Comparison of ENCODE assay signal across 16 mouse cellular contexts in the genomic region with DNA sequence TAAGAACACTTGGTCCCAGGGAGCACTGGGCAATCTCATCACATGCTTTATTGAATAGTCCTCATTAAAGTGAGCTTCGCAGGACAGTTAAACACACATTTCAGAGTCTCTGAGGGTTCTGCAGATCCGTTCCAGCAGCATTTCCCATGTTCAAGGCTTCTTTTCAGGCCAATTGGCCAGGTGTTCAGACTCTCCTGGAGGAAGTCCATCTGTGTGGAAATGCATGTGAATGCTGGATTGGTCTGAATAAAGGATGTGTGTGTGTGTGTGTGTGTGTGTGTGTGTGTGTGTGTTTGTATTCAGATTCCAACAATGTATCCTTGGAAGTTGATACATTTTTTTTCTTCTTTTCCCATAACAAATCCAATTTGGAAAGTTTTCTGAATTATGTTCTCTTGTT.
DNase-seq lines count a peak whose midpoint lies in the region; ATAC-seq and TF ChIP-seq lines count a peak whose summit lies in the region.
"Had no signal": no experiment of that assay in that cellular context is flagged by ENCODE, and none has a peak within 500 bp of the region (broad histone marks: within the 10 kb centered on the region; RNA-seq: fewer than 3 reads in every experiment).

No protein-coding gene starts in this region.

- WGBS in intestine, embryonic 16.5 days = 41% methylated on average over 2 of the region's 2 CpGs
- WGBS in intestine, postnatal 0 days = 55% methylated on average over 2 of the region's 2 CpGs
- WGBS in embryonic facial prominence, embryonic 14.5 days = 46% methylated on average over 2 of the region's 2 CpGs
- WGBS in limb, embryonic 10.5 days = 68% methylated on average over 2 of the region's 2 CpGs

- intact Hi-C loops in heart, postnatal 25 days (cut with DNase I) = no loop called here

- no peak overlapping the region for H3K4me2 ChIP-seq in intestine, embryonic 16.5 days (ENCODE audit: low read depth, low read length)
- no peak overlapping the region for H3K4me2 ChIP-seq in intestine, postnatal 0 days (replicated peaks; ENCODE audit: low read depth)
- H3K4me2 ChIP-seq in embryonic facial prominence, embryonic 14.5 days (ENCODE audit: low read depth, low read length) = no peak overlapping the region
- H3K4me2 ChIP-seq: embryonic facial prominence, embryonic 13.5 days; forebrain, embryonic 13.5 days; hindbrain, embryonic 15.5 days; lung, embryonic 14.5 days had no signal

- H3K27ac ChIP-seq in intestine, embryonic 16.5 days (ENCODE audit: low read length) = no peak overlapping the region
- no peak overlapping the region for H3K27ac ChIP-seq in intestine, postnatal 0 days (ENCODE audit: low read depth, low read length)
- no peak overlapping the region for H3K27ac ChIP-seq in embryonic facial prominence, embryonic 14.5 days (replicated peaks; ENCODE audit: low read depth, low read length)
- no peak overlapping the region; the same call in 1 of the 2 replicates for H3K27ac ChIP-seq in limb, embryonic 10.5 days
- H3K27ac ChIP-seq: embryonic facial prominence, embryonic 13.5 days; forebrain, embryonic 13.5 days; hindbrain, embryonic 15.5 days; kidney, postnatal 0 days; left cerebral cortex, adult 2 months had no signal

- no peak for TF ChIP-seq CTCF in intestine, postnatal 0 days (IDR thresholded peaks at IDR 0.05; ENCODE audit: low read depth)

- H3K4me1 ChIP-seq in intestine, embryonic 16.5 days (ENCODE audit: control insufficient read depth, insufficient read depth, low read length) = peaks cover 4% of the 10 kb centered on the region
- H3K4me1 ChIP-seq in intestine, postnatal 0 days (replicated peaks; ENCODE audit: control insufficient read depth, insufficient read depth, low read length) = no peaks in the 10 kb centered on the region
- peaks cover 26% of the 10 kb centered on the region for H3K4me1 ChIP-seq in embryonic facial prominence, embryonic 14.5 days (ENCODE audit: control insufficient read depth, insufficient read depth, low read length)
- H3K4me1 ChIP-seq in limb, embryonic 10.5 days = peaks cover 26% of the 10 kb centered on the region

- H3K9ac ChIP-seq in intestine, embryonic 16.5 days (ENCODE audit: low read depth, low read length) = no peak overlapping the region
- no peak overlapping the region for H3K9ac ChIP-seq in intestine, postnatal 0 days (ENCODE audit: low read depth, low read length)
- no peak overlapping the region for H3K9ac ChIP-seq in embryonic facial prominence, embryonic 14.5 days (ENCODE audit: low read depth, low read length)
- H3K9ac ChIP-seq: embryonic facial prominence, embryonic 13.5 days; forebrain, embryonic 13.5 days; hindbrain, embryonic 15.5 days; lung, embryonic 14.5 days had no signal

- H3K4me3 ChIP-seq in intestine, embryonic 16.5 days (ENCODE audit: low read length) = no peak overlapping the region
- no peak overlapping the region for H3K4me3 ChIP-seq in intestine, postnatal 0 days (ENCODE audit: low read depth, low read length)
- no peak overlapping the region for H3K4me3 ChIP-seq in embryonic facial prominence, embryonic 14.5 days (ENCODE audit: low read depth, low read length)
- H3K4me3 ChIP-seq in limb, embryonic 10.5 days = no peak overlapping the region
- H3K4me3 ChIP-seq: embryonic facial prominence, embryonic 13.5 days; forebrain, embryonic 13.5 days; hindbrain, embryonic 15.5 days; left cerebral cortex, adult 2 months had no signal

- H3K36me3 ChIP-seq in intestine, embryonic 16.5 days (ENCODE audit: control insufficient read depth, insufficient read depth, low read length) = no peaks in the 10 kb centered on the region
- no peaks in the 10 kb centered on the region for H3K36me3 ChIP-seq in intestine, postnatal 0 days (ENCODE audit: control insufficient read depth, insufficient read depth)
- no peaks in the 10 kb centered on the region for H3K36me3 ChIP-seq in embryonic facial prominence, embryonic 14.5 days (ENCODE audit: control insufficient read depth, insufficient read depth, low read length)
- no peaks in the 10 kb centered on the region for H3K36me3 ChIP-seq in limb, embryonic 10.5 days
- H3K36me3 ChIP-seq: embryonic facial prominence, embryonic 13.5 days; hindbrain, embryonic 15.5 days had no signal

- H3K27me3 ChIP-seq in intestine, embryonic 16.5 days (replicated peaks; ENCODE audit: control insufficient read depth, insufficient read depth, low read length) = no peaks in the 10 kb centered on the region
- H3K27me3 ChIP-seq in intestine, postnatal 0 days (replicated peaks; ENCODE audit: control insufficient read depth, insufficient read depth, low read length) = no peaks in the 10 kb centered on the region
- H3K27me3 ChIP-seq in embryonic facial prominence, embryonic 14.5 days (replicated peaks; ENCODE audit: control insufficient read depth, insufficient read depth, low read length) = no peaks in the 10 kb centered on the region
- no peaks in the 10 kb centered on the region for H3K27me3 ChIP-seq in limb, embryonic 10.5 days (ENCODE audit: low read depth, poor library complexity, severe bottlenecking)
- H3K27me3 ChIP-seq: embryonic facial prominence, embryonic 13.5 days; forebrain, embryonic 13.5 days; hindbrain, embryonic 15.5 days had no signal

- peak; percentile 44; the same call in 1 of the 2 replicates for ATAC-seq in intestine, embryonic 16.5 days
- no peak for ATAC-seq in intestine, postnatal 0 days
- ATAC-seq in embryonic facial prominence, embryonic 14.5 days (ENCODE audit: low read depth) = peak; percentile 58
- ATAC-seq: forebrain, embryonic 13.5 days had no signal

- DNase-seq in heart, adult 11 months = peak; percentile 94
- no peak for DNase-seq in heart, postnatal 25 days (ENCODE audit: low spot score)
- peak; percentile 88 for DNase-seq in embryonic facial prominence, embryonic 14.5 days (ENCODE audit: low spot score)
- peak; percentile 25 for DNase-seq in limb, embryonic 10.5 days (ENCODE audit: low spot score)
- DNase-seq in adrenal gland, adult 8-10 months = no peak
- DNase-seq: gastrocnemius, adult 2 months; liver; lung, embryonic 14.5 days; spleen, adult 18-20 months had no signal

- no peaks in the 10 kb centered on the region for H3K9me3 ChIP-seq in intestine, embryonic 16.5 days (ENCODE audit: control insufficient read depth, low read length)
- H3K9me3 ChIP-seq in intestine, postnatal 0 days (ENCODE audit: control insufficient read depth) = no peaks in the 10 kb centered on the region
- no peaks in the 10 kb centered on the region for H3K9me3 ChIP-seq in embryonic facial prominence, embryonic 14.5 days (ENCODE audit: control insufficient read depth, low read length)
- H3K9me3 ChIP-seq in limb, embryonic 10.5 days (replicated peaks) = no peaks in the 10 kb centered on the region
- H3K9me3 ChIP-seq: embryonic facial prominence, embryonic 13.5 days; forebrain, embryonic 13.5 days; hindbrain, embryonic 15.5 days had no signal

Comparison
In these comparisons a context has a peak if more than half of its experiments do, and no peak if none do; other contexts are left out.
1. DNase-seq: peak in heart, adult 11 months (single experiment), embryonic facial prominence, embryonic 14.5 days (single experiment) and limb, embryonic 10.5 days (single experiment); none in heart, postnatal 25 days (single experiment) and adrenal gland, adult 8-10 months (single experiment).